7 mouse cellular contexts compared by ENCODE assay signal in genomic region chr11:88140066-88141060, GRCm38 (mm10). TPM values are rescaled to one million over a fixed set of nuclear protein-coding genes. Genes with fewer than 3 reads are reported as not detected.
A peak's percentile ranks its signal among the peaks of the same experiment; 100 is the strongest.
DNase-seq lines count a peak whose midpoint lies in the region; ATAC-seq and TF ChIP-seq lines count a peak whose summit lies in the region.

No protein-coding gene starts in this region.

- no peaks in the 10 kb centered on the region for H3K27me3 ChIP-seq in hindbrain, postnatal 0 days (ENCODE audit: insufficient read depth, low read length)
- no peaks in the 10 kb centered on the region for H3K27me3 ChIP-seq in small intestine, adult 2 months (ENCODE audit: control insufficient read depth, insufficient read depth, low read length)

- 0 out of 2 replicates have a peak overlapping the region, but pooled peaks have one; percentile 4 for H3K4me2 ChIP-seq in hindbrain, postnatal 0 days (ENCODE audit: low read depth, low read length)

- 0 out of 2 replicates have a peak, but pooled peaks have one; percentile 2 for TF ChIP-seq CTCF in hindbrain, postnatal 0 days (IDR thresholded peaks at IDR 0.05; ENCODE audit: low read depth)
- no peak for TF ChIP-seq CTCF in small intestine, adult 2 months (IDR thresholded peaks at IDR 0.05; ENCODE audit: extremely low read depth, insufficient read length, insufficient replicate concordance, low read depth, low read length)

- peak; percentile 67 for ATAC-seq in hindbrain, postnatal 0 days

- DNase-seq in thymus, postnatal 14 days: peak; percentile 14
- no peak for DNase-seq in thymus, postnatal 36 days
- DNase-seq in embryo, embryonic 10.5 days (ENCODE audit: low spot score): peak; percentile 77
- DNase-seq in hindbrain, postnatal 0 days (ENCODE audit: low spot score): peak; percentile 61
- no peak for DNase-seq in adrenal gland, postnatal 25 days
- no peak for DNase-seq in layer of hippocampus, adult 8-10 months (ENCODE audit: low spot score in 2 of 2)

- 15% methylated on average over 13 of the region's 13 CpGs for WGBS in hindbrain, postnatal 0 days
- 27% methylated on average over 13 of the region's 13 CpGs for WGBS in small intestine, adult 2 months

- H3K27ac ChIP-seq in hindbrain, postnatal 0 days: peak overlapping the region; percentile 79
- H3K27ac ChIP-seq in small intestine, adult 2 months (ENCODE audit: insufficient read depth, low read depth, low read length): peak overlapping the region; percentile 48

- peaks cover 33% of the 10 kb centered on the region for H3K4me1 ChIP-seq in hindbrain, postnatal 0 days (ENCODE audit: insufficient read depth, low read length)
- H3K4me1 ChIP-seq in small intestine, adult 2 months (ENCODE audit: control insufficient read depth, insufficient read depth, insufficient read length, low read length): peaks cover 27% of the 10 kb centered on the region

- H3K9ac ChIP-seq in hindbrain, postnatal 0 days (replicated peaks; ENCODE audit: low read length): no peak overlapping the region; the same call in 1 of the 2 replicates

- no peaks in the 10 kb centered on the region for H3K36me3 ChIP-seq in hindbrain, postnatal 0 days (ENCODE audit: insufficient read depth, low read length)
- no peaks in the 10 kb centered on the region for H3K36me3 ChIP-seq in small intestine, adult 2 months (ENCODE audit: control insufficient read depth, insufficient read depth, low read length)

- no peak overlapping the region for H3K4me3 ChIP-seq in hindbrain, postnatal 0 days (ENCODE audit: low read length)
- no peak overlapping the region for H3K4me3 ChIP-seq in small intestine, adult 2 months (ENCODE audit: low read depth, low read length)

- no peaks in the 10 kb centered on the region for H3K9me3 ChIP-seq in hindbrain, postnatal 0 days (ENCODE audit: low read length)

- no peak for TF ChIP-seq POLR2A in small intestine, adult 2 months (IDR thresholded peaks at IDR 0.05; ENCODE audit: low read depth, low read length)

RNA-seq across cellular contexts. Expression of gene Cuedc1, which starts 42.5 kb away (rescaled TPM):
- total RNA-seq in hindbrain, postnatal 0 days (2014; rRNA removed): 33.6 and 44.6 TPM in 2 replicates
- polyA plus RNA-seq in hindbrain, postnatal 0 days (2015; fragmentation: Nextera tagmentation; extraction: Ambion mirVana): 35.8 and 40.9 TPM in 2 replicates
- 12.3 and 13.3 TPM in 2 replicates for polyA plus RNA-seq in small intestine, adult 2 months (2012; rRNA removed)
- 50.7 and 68.6 TPM in 2 replicates for total RNA-seq in adrenal gland, postnatal 25 days (2021)
- total RNA-seq in layer of hippocampus, adult 8-10 months (2022): 10 to 100 TPM; 30.9 to 38.7 (median 33.4) TPM

Comparison
In these comparisons a context has a peak if more than half of its experiments do, and no peak if none do; other contexts are left out.
1. DNase-seq: peak in thymus, postnatal 14 days (single experiment), embryo, embryonic 10.5 days (single experiment) and hindbrain, postnatal 0 days (single experiment); none in thymus, postnatal 36 days (0 of 2), adrenal gland, postnatal 25 days (single experiment) and layer of hippocampus, adult 8-10 months (0 of 2).